Mouse (Mus musculus) G1E-ER4 (cell line): ENCODE data around the gene Pigg. TPM values are rescaled to one million over a fixed set of nuclear protein-coding genes. Genes with fewer than 3 reads are reported as not detected.

Source experiments
- GATA1 ChIP-seq: IDR thresholded peaks from one replicate; pipeline ENCODE4 v1.8.0; 2012; ENCODE audit warnings: low read length, inconsistent platforms
- polyA plus RNA-seq: library from polyadenylated mRNA; stranded (reverse); fragments of >175 nt; gene quantifications from 2 replicates; pipeline ENCODE4 v1.2.3, GENCODE M21; 2012

The Pigg gene
- 1.8 and 1.9 TPM in 2 replicates for polyA plus RNA-seq

DNA sequence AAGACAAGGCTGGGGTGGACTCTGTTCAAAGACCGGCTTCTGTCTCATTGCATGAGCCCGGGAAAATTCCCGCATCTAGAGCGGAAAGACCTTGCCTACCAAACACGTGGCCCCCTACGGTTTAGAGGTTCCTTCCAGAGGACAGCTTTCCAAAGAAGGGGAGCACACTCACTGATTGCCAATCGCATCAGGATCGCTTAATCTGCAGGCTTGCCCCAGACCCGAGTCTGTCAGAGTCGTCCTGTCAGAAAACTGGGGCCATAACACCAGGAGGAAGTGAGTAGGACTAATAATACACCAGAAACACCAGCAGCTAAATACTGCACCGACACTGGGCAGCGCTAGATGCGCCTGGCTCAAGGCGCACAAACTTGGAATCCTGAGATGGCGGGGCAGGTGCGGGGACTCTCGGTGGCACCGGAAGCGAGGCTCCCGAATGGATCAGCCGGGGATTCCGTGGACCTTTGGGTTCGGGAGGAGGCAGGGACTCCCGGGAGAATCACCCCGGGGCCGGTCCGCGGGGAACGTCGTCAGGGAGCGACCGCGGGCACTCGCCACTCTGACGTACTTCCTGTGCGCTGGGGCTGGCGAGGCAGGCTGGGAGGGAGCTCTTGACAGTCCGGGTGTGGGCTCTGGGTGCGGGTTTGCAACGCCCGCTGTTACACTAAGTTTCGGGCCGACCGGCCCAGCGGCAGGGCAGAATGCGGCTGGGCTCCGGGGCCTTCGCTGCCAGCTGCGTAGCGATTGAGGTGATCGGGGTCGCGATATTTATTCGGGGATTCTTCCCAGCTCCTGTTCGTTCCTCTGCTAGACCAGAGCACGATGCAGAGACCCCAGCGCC is at the start of gene Pigg:
Gene Pigg, plus strand, starts transcription at position 386 of the 841 bp plus-strand sequence.
- TF ChIP-seq GATA1: no peak

GRCm38 (mm10) chr5:108262722-108263121 is 49.7 kb upstream of the Pigg start:
- no peak for TF ChIP-seq GATA1

GRCm38 (mm10) chr5:108266990-108267389 is 45.4 kb upstream of the Pigg start:
- TF ChIP-seq GATA1: no peak

GRCm38 (mm10) chr5:108268127-108269062 is 44.0 kb upstream of the Pigg start, which contains the start of gene Dr1:
Gene Dr1, plus strand, starts transcription at chr5:108268897.
- TF ChIP-seq GATA1: no peak

DNA sequence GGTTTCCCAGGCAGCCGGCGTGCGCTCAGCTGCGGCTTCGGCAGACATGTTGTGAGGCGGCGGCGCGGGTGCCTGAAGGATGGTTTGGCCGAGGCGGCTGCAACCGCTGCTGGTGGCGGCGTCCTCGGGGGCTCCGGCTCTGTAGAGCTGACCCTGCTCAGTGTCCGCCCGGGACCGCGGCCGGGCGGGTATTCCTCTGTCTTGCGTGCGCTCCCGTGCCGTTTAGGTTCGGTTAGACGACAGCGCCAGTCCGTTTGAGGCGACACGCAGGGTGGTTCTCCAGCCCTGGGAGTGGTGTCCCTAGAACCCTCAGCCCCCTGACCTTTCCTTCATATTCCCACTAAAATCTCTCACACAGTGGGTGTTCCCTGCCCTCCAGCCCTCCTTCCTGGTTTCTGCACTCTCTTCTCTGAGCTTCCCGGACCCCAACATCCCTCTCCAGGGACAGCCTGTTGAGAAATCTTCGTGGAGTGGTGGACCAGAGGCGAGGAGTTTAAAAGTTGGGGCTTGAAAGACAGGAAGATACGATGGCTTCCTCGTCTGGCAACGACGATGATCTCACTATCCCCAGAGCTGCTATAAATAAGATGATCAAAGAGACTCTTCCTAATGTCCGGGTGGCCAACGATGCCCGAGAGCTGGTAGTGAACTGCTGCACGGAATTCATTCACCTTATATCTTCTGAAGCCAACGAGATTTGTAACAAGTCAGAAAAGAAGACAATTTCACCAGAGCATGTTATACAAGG is 43.2 kb upstream of the Pigg start:
- TF ChIP-seq GATA1: no peak

- TF ChIP-seq GATA1: no peak
Observed at GRCm38 (mm10) chr5:108269811-108270151, 42.6 kb upstream of the Pigg start.

DNA sequence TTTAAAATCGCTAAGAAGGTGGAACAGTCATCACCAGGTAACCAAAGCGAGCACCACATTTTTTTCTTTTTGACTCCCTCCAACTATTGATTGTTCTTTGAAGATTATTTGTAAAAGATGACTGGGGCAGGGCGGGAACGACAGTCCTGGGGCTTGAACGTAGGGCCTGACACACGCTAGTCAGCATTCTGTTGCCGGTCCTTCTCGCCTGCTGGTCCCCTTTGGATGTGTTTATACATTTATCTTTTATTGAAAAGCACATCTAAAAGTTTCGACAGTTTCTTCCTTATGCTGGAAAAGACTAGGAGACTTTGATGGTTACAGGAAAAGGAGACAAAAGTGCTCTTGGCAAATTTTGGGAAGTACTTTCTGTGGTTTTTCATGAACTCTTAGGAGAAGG is 42.0 kb upstream of the Pigg start:
- TF ChIP-seq GATA1: no peak

DNA sequence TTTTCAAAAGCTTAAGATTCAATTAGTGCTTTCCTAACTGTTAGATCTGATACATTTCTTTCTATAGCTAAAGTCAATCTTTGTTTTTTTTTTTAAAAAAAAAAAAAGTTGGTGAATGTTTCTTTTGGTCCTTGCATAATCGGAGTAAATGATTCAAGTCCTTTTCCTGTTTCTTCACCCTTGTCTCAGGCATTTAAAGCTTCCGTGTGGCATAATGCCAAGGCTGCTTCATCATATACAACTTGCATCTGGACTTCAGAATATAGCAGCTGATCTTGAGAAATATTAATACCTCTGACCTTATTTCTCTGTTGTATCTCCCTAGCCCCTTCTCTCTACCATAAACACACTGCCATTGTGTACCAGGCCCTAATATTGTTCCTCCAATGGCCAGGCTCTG is 25.5 kb upstream of the Pigg start:
- TF ChIP-seq GATA1: no peak

- TF ChIP-seq GATA1: no peak
Observed at GRCm38 (mm10) chr5:108301567-108301966, 10.8 kb upstream of the Pigg start.

DNA sequence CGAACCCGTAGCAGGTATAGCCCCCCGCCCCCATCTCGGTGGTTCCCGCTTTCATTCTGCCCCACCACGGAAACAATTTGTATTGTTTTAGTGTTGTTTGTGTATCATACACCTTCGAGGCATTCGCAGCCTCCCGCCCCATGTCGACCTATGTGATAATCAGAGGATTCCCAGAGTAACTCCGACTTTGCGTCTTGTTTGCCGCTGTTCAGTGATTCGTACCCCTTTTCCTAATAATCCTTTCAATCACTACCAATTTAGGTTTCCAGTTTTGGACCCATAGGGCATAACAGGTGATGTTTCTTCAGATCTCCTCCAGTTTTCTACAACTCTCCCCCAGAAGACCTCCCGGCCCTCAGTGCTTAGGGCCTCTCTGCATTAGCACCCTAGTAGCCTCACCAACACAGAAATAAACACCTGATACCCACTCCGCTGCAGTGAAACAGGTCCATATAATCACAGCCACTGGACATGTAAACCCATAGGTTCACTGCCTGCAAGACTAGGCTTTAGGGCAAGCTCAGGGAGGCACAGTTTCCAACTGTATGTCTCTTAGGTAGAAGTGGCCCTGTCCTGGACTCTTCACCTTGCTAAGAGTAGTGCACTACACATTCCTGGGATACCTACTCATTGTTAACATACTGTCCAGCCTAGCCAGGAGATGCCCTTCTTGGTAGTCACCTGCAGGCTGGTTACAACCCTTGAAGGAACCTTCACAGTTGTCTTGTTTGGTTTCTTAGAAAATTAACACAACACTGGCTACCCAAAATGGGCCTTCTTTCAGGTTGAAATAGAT is 854 bp downstream of the Pigg start:
- no peak for TF ChIP-seq GATA1

GRCm38 (mm10) chr5:108331051-108331450 is 18.6 kb downstream of the Pigg start:
- TF ChIP-seq GATA1: no peak

- TF ChIP-seq GATA1: no peak
Observed at GRCm38 (mm10) chr5:108337385-108337784, 25.0 kb downstream of the Pigg start.

GRCm38 (mm10) chr5:108338049-108338448 is 25.6 kb downstream of the Pigg start:
- TF ChIP-seq GATA1: no peak

GRCm38 (mm10) chr5:108343680-108344170 is 31.3 kb downstream of the Pigg start:
- TF ChIP-seq GATA1: no peak
